Mouse (Mus musculus): Measurements from ENCODE around the gene Car3. TPM values are rescaled to one million over a fixed set of nuclear protein-coding genes. Genes with fewer than 3 reads are reported as not detected.

Gene Car3
- polyA plus RNA-seq, 1 experiment from 2014 or later, result 7.5 TPM

- Histone ChIP-seq H3K4me2 (ENCODE audit: low read depth, low read length) (peak overlapping the region; percentile 79), H3K4me3 (ENCODE audit: low read depth, low read length) (peak overlapping the region; percentile 34), H3K4me1 (ENCODE audit: control insufficient read depth, insufficient read depth, low read length) (no peaks in the 10 kb centered on the region), H3K27me3 (ENCODE audit: control insufficient read depth, insufficient read depth, low read length) (no peaks in the 10 kb centered on the region), H3K9me3 (replicated peaks; ENCODE audit: control insufficient read depth, low read length) (no peaks in the 10 kb centered on the region), H3K9ac (replicated peaks; ENCODE audit: low read length) (peak overlapping the region; percentile 59), H3K27ac (replicated peaks; ENCODE audit: low read depth, low read length) (no peak overlapping the region), H3K36me3 (replicated peaks; ENCODE audit: control insufficient read depth, insufficient read depth, low read depth, low read length) (no peaks in the 10 kb centered on the region)
- WGBS, result under 1% methylated on average over 9 of the region's 9 CpGs
- DNase-seq (ENCODE audit: low spot score), result peak; percentile 35
- peak; percentile 88 for ATAC-seq (replicated peaks; ENCODE audit: insufficient number of reproducible peaks, low FRiP score, low TSS enrichment, low read depth)
These were observed 674 bp upstream of the Car3 start for GRCm38 (mm10) chr3:14862654-14863021.

- no peak overlapping the region for H3K4me2 ChIP-seq (ENCODE audit: low read depth, low read length)
These were observed 610 bp downstream of the Car3 start for GRCm38 (mm10) chr3:14863922-14864321.

GRCm38 (mm10) chr3:14865941-14866340 lies 2.6 kb downstream of the Car3 start:
- no peaks in the 10 kb centered on the region for H3K27me3 ChIP-seq (ENCODE audit: control insufficient read depth, insufficient read depth, low read length)
- no peak overlapping the region for H3K4me2 ChIP-seq (ENCODE audit: low read depth, low read length)
- no peaks in the 10 kb centered on the region for H3K36me3 ChIP-seq (replicated peaks; ENCODE audit: control insufficient read depth, insufficient read depth, low read depth, low read length)
- no peak overlapping the region for H3K4me3 ChIP-seq (ENCODE audit: low read depth, low read length)
- H3K27ac ChIP-seq (replicated peaks; ENCODE audit: low read depth, low read length), result no peak overlapping the region
- H3K4me1 ChIP-seq (ENCODE audit: control insufficient read depth, insufficient read depth, low read length), result no peaks in the 10 kb centered on the region
- no peak overlapping the region for H3K9ac ChIP-seq (replicated peaks; ENCODE audit: low read length)
- 69% methylated on average over 2 of the region's 2 CpGs for WGBS
- H3K9me3 ChIP-seq (replicated peaks; ENCODE audit: control insufficient read depth, low read length), result no peaks in the 10 kb centered on the region
- ATAC-seq (replicated peaks; ENCODE audit: insufficient number of reproducible peaks, low FRiP score, low TSS enrichment, low read depth) (no peak), DNase-seq (ENCODE audit: low spot score) (no peak)

More at GRCm38 (mm10) chr3:14863922-14864321, 610 bp downstream of the Car3 start:
- no peak for DNase-seq (ENCODE audit: low spot score)
- no peaks in the 10 kb centered on the region for H3K36me3 ChIP-seq (replicated peaks; ENCODE audit: control insufficient read depth, insufficient read depth, low read depth, low read length)
- WGBS, result 94% methylated on average over 2 of the region's 2 CpGs
- H3K4me3 ChIP-seq (ENCODE audit: low read depth, low read length), result no peak overlapping the region
- no peak overlapping the region for H3K9ac ChIP-seq (replicated peaks; ENCODE audit: low read length)
- no peak for ATAC-seq (replicated peaks; ENCODE audit: insufficient number of reproducible peaks, low FRiP score, low TSS enrichment, low read depth)
- H3K27me3 ChIP-seq (ENCODE audit: control insufficient read depth, insufficient read depth, low read length), result no peaks in the 10 kb centered on the region
- no peaks in the 10 kb centered on the region for H3K4me1 ChIP-seq (ENCODE audit: control insufficient read depth, insufficient read depth, low read length)
- no peaks in the 10 kb centered on the region for H3K9me3 ChIP-seq (replicated peaks; ENCODE audit: control insufficient read depth, low read length)
- H3K27ac ChIP-seq (replicated peaks; ENCODE audit: low read depth, low read length), result no peak overlapping the region

- ATAC-seq (replicated peaks; ENCODE audit: insufficient number of reproducible peaks, low FRiP score, low TSS enrichment, low read depth) (peak; percentile 66; the same call in 1 of the 2 replicates), DNase-seq (ENCODE audit: low spot score) (peak; percentile 81)
- Histone ChIP-seq H3K4me2 (ENCODE audit: low read depth, low read length) (no peak overlapping the region), H3K36me3 (replicated peaks; ENCODE audit: control insufficient read depth, insufficient read depth, low read depth, low read length) (no peaks in the 10 kb centered on the region), H3K9me3 (replicated peaks; ENCODE audit: control insufficient read depth, low read length) (no peaks in the 10 kb centered on the region), H3K27ac (replicated peaks; ENCODE audit: low read depth, low read length) (no peak overlapping the region), H3K4me1 (ENCODE audit: control insufficient read depth, insufficient read depth, low read length) (no peaks in the 10 kb centered on the region), H3K9ac (replicated peaks; ENCODE audit: low read length) (no peak overlapping the region), H3K27me3 (ENCODE audit: control insufficient read depth, insufficient read depth, low read length) (no peaks in the 10 kb centered on the region), H3K4me3 (ENCODE audit: low read depth, low read length) (no peak overlapping the region)
- whole genome bisulfite sequencing, result 24% methylated on average over 11 of the region's 11 CpGs
These were observed 6.5 kb downstream of the Car3 start for GRCm38 (mm10) chr3:14869779-14870178.

- no peak for ATAC-seq (replicated peaks; ENCODE audit: insufficient number of reproducible peaks, low FRiP score, low TSS enrichment, low read depth)
- WGBS, result 55% methylated on average over 1 of the region's 1 CpGs
These were observed 7.2 kb downstream of the Car3 start for GRCm38 (mm10) chr3:14870528-14870927.

GRCm38 (mm10) chr3:14871386-14871785 lies 8.1 kb downstream of the Car3 start:
- Histone ChIP-seq H3K27ac (replicated peaks; ENCODE audit: low read depth, low read length) (no peak overlapping the region), H3K27me3 (ENCODE audit: control insufficient read depth, insufficient read depth, low read length) (no peaks in the 10 kb centered on the region), H3K9ac (replicated peaks; ENCODE audit: low read length) (no peak overlapping the region), H3K36me3 (replicated peaks; ENCODE audit: control insufficient read depth, insufficient read depth, low read depth, low read length) (no peaks in the 10 kb centered on the region), H3K9me3 (replicated peaks; ENCODE audit: control insufficient read depth, low read length) (no peaks in the 10 kb centered on the region), H3K4me1 (ENCODE audit: control insufficient read depth, insufficient read depth, low read length) (no peaks in the 10 kb centered on the region), H3K4me3 (ENCODE audit: low read depth, low read length) (no peak overlapping the region), H3K4me2 (ENCODE audit: low read depth, low read length) (no peak overlapping the region)
- no peak for ATAC-seq (replicated peaks; ENCODE audit: insufficient number of reproducible peaks, low FRiP score, low TSS enrichment, low read depth)
- no peak for DNase-seq (ENCODE audit: low spot score)
- 52% methylated on average over 7 of the region's 7 CpGs for WGBS

More at GRCm38 (mm10) chr3:14870528-14870927, 7.2 kb downstream of the Car3 start:
- no peaks in the 10 kb centered on the region for H3K4me1 ChIP-seq (ENCODE audit: control insufficient read depth, insufficient read depth, low read length)
- H3K9me3 ChIP-seq (replicated peaks; ENCODE audit: control insufficient read depth, low read length), result no peaks in the 10 kb centered on the region
- no peak overlapping the region for H3K4me2 ChIP-seq (ENCODE audit: low read depth, low read length)
- H3K27ac ChIP-seq (replicated peaks; ENCODE audit: low read depth, low read length), result no peak overlapping the region
- H3K9ac ChIP-seq (replicated peaks; ENCODE audit: low read length), result no peak overlapping the region
- H3K27me3 ChIP-seq (ENCODE audit: control insufficient read depth, insufficient read depth, low read length), result no peaks in the 10 kb centered on the region
- DNase-seq (ENCODE audit: low spot score), result no peak
- H3K36me3 ChIP-seq (replicated peaks; ENCODE audit: control insufficient read depth, insufficient read depth, low read depth, low read length), result no peaks in the 10 kb centered on the region
- no peak overlapping the region for H3K4me3 ChIP-seq (ENCODE audit: low read depth, low read length)

- no peak overlapping the region for H3K4me3 ChIP-seq (ENCODE audit: low read depth, low read length)
- H3K36me3 ChIP-seq (replicated peaks; ENCODE audit: control insufficient read depth, insufficient read depth, low read depth, low read length), result no peaks in the 10 kb centered on the region
- H3K27ac ChIP-seq (replicated peaks; ENCODE audit: low read depth, low read length), result no peak overlapping the region
- H3K9me3 ChIP-seq (replicated peaks; ENCODE audit: control insufficient read depth, low read length), result no peaks in the 10 kb centered on the region
- ATAC-seq (replicated peaks; ENCODE audit: insufficient number of reproducible peaks, low FRiP score, low TSS enrichment, low read depth) (no peak), DNase-seq (ENCODE audit: low spot score) (peak; percentile 85)
- 45% methylated on average over 8 of the region's 8 CpGs for WGBS
- no peak overlapping the region for H3K4me2 ChIP-seq (ENCODE audit: low read depth, low read length)
- H3K4me1 ChIP-seq (ENCODE audit: control insufficient read depth, insufficient read depth, low read length), result no peaks in the 10 kb centered on the region
- H3K27me3 ChIP-seq (ENCODE audit: control insufficient read depth, insufficient read depth, low read length), result no peaks in the 10 kb centered on the region
- H3K9ac ChIP-seq (replicated peaks; ENCODE audit: low read length), result no peak overlapping the region
These were observed 11.2 kb downstream of the Car3 start for GRCm38 (mm10) chr3:14874402-14875040.

- DNase-seq (ENCODE audit: low spot score) (no peak), ATAC-seq (replicated peaks; ENCODE audit: insufficient number of reproducible peaks, low FRiP score, low TSS enrichment, low read depth) (no peak)
- Histone ChIP-seq H3K9ac (replicated peaks; ENCODE audit: low read length) (no peak overlapping the region), H3K27me3 (ENCODE audit: control insufficient read depth, insufficient read depth, low read length) (no peaks in the 10 kb centered on the region), H3K36me3 (replicated peaks; ENCODE audit: control insufficient read depth, insufficient read depth, low read depth, low read length) (no peaks in the 10 kb centered on the region), H3K27ac (replicated peaks; ENCODE audit: low read depth, low read length) (no peak overlapping the region), H3K4me1 (ENCODE audit: control insufficient read depth, insufficient read depth, low read length) (no peaks in the 10 kb centered on the region), H3K4me3 (ENCODE audit: low read depth, low read length) (no peak overlapping the region), H3K4me2 (ENCODE audit: low read depth, low read length) (no peak overlapping the region), H3K9me3 (replicated peaks; ENCODE audit: control insufficient read depth, low read length) (no peaks in the 10 kb centered on the region)
- WGBS, result 59% methylated on average over 9 of the region's 9 CpGs
These were observed 13.1 kb downstream of the Car3 start for GRCm38 (mm10) chr3:14876325-14876918.

Data from embryonic facial prominence, embryonic 11.5 days (tissue).